Mouse (Mus musculus) lung, embryonic 14.5 days (tissue): ENCODE measurements around the gene Nrg4. TPM values are rescaled to one million over a fixed set of nuclear protein-coding genes. Genes with fewer than 3 reads are reported as not detected.
"Not testable (repeated sequence)": the region's sequence is repeated elsewhere in the genome, so short reads cannot be mapped to it uniquely, and the experiment has no call there.

Experiments
- ATAC-seq: fragments of 200-750 bp; cut with Nextera tagmentation; 2 replicates; pipeline ENCODE4 v1.8.0; 2017; ENCODE audit warnings: mild to moderate bottlenecking, moderate TSS enrichment, moderate library complexity; ENCODE audit not compliant: insufficient read depth
- DNase-seq: peaks from one replicate; pipeline ENCODE4 v3.0.0-alpha.2; 2015
- H3K27ac ChIP-seq: fragments of 300-500 bp; sonication (generic); 2 replicates; pipeline ENCODE4 v1.5.1; 2014; ENCODE audit warnings: low read depth, mild to moderate bottlenecking, moderate library complexity
- H3K27me3 ChIP-seq: fragments of 300-500 bp; sonication (generic); 2 replicates; pipeline ENCODE4 v1.6.1; 2014; ENCODE audit warnings: low read length, control low read depth; ENCODE audit not compliant: insufficient read depth
- H3K36me3 ChIP-seq: fragments of 300-500 bp; sonication (generic); 2 replicates; pipeline ENCODE4 v1.6.1; 2014; ENCODE audit warnings: control low read depth; ENCODE audit not compliant: insufficient read depth
- H3K4me1 ChIP-seq: fragments of 300-500 bp; sonication (generic); 2 replicates; pipeline ENCODE4 v1.6.1; 2014; ENCODE audit warnings: antibody characterized with exemption, control low read depth; ENCODE audit not compliant: insufficient read depth
- H3K4me2 ChIP-seq: fragments of 300-500 bp; sonication (generic); 2 replicates; pipeline ENCODE4 v1.6.1; 2014; ENCODE audit warnings: mild to moderate bottlenecking
- H3K4me3 ChIP-seq: fragments of 300-500 bp; sonication (generic); 2 replicates; pipeline ENCODE4 v1.5.1; 2014; ENCODE audit warnings: low read depth, low read length
- H3K9ac ChIP-seq: fragments of 300-500 bp; sonication (generic); 2 replicates; pipeline ENCODE4 v1.6.1; 2014
- H3K9me3 ChIP-seq: fragments of 300-500 bp; sonication (generic); 2 replicates; pipeline ENCODE4 v1.6.1; 2016; ENCODE audit warnings: low read depth, low read length, control low read depth
- CTCF ChIP-seq: IDR thresholded peaks from 2 replicates; pipeline ENCODE4 v1.5.1; 2016; ENCODE audit warnings: antibody characterized with exemption, low read depth
- WGBS: fragments of 180-500 bp; shearing (Covaris S2); extraction: QIAGEN DNeasy Blood & Tissue Kit; methylation state at CpG from one replicate; pipeline ENCODE4 v1.1.7; 2014; 5-methylcytosine and 5-hydroxymethylcytosine counted together
- polyA plus RNA-seq: library from polyadenylated mRNA; unstranded; fragments of >200 nt; fragmentation: Nextera tagmentation; extraction: Ambion mirVana; gene quantifications from 2 replicates; pipeline ENCODE4 v1.2.1, GENCODE M21; 2014

Gene Nrg4
- polyA plus RNA-seq, 1 experiment from 2014 or later: 1.4 TPM

GRCm38 (mm10) chr9:55243280-55243679, 83.4 kb downstream of the Nrg4 start:
- H3K27me3 ChIP-seq: no peaks in the 10 kb centered on the region
- H3K36me3 ChIP-seq: no peaks in the 10 kb centered on the region
- no peaks in the 10 kb centered on the region for H3K9me3 ChIP-seq
- no peak for TF ChIP-seq CTCF
- no peak overlapping the region for H3K9ac ChIP-seq
- ATAC-seq: no peak
- no peak overlapping the region for H3K27ac ChIP-seq
- no peak overlapping the region for H3K4me3 ChIP-seq
- no peak for DNase-seq
- H3K4me1 ChIP-seq: no peaks in the 10 kb centered on the region
- no peak overlapping the region for H3K4me2 ChIP-seq
- WGBS: 61% methylated on average over 3 of the region's 3 CpGs

DNA sequence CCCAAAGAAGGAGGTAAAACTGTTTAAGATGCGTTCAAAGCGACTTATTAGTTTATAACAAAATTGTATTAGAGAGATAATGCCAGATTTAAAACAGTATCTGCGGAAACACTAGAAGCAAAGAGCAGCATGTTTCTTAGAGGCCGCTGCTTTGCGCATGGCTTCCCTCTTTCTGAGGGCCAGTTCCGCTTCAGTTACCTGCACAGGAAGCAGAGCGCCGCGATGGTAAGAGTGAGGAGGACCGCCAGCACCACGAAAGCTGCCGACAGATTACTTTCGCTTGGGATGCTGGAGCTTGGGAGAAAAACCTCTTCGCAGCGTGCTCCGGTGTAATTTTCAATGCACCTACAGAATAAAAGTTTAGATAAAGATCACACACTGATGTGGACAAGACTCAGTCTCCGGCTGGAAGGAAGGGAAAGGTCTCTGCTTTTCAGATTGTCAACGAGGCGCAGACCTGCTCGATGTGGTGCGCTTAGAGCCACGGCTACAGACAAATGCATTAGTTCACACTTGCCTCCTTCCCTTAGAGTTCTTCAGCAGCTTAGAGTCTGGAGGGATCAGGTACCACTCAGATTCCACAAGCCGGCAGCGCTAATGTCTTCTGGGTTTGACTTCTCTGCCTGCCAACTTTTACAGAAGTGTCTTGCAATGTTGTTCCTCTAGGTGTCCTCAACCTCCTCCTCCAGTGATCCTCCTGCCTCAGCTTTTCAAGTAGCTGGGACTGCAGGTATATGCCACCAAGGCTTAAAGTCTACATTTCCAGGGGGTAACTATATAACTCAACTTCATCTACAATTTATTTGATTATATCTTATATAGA, 84.6 kb downstream of the Nrg4 start:
- no peaks in the 10 kb centered on the region for H3K36me3 ChIP-seq
- H3K27me3 ChIP-seq: no peaks in the 10 kb centered on the region
- peak overlapping the region; percentile 16; the same call in 1 of the 2 replicates for H3K9ac ChIP-seq
- H3K27ac ChIP-seq: no peak overlapping the region
- 36% methylated on average over 24 of the region's 24 CpGs for WGBS
- DNase-seq: peak; percentile 21
- H3K4me3 ChIP-seq: peak overlapping the region; percentile 24
- peak overlapping the region; percentile 53 for H3K4me2 ChIP-seq
- H3K9me3 ChIP-seq: no peaks in the 10 kb centered on the region
- H3K4me1 ChIP-seq: no peaks in the 10 kb centered on the region
- no peak for ATAC-seq
- no peak; the same call in 1 of the 2 replicates for TF ChIP-seq CTCF

DNA sequence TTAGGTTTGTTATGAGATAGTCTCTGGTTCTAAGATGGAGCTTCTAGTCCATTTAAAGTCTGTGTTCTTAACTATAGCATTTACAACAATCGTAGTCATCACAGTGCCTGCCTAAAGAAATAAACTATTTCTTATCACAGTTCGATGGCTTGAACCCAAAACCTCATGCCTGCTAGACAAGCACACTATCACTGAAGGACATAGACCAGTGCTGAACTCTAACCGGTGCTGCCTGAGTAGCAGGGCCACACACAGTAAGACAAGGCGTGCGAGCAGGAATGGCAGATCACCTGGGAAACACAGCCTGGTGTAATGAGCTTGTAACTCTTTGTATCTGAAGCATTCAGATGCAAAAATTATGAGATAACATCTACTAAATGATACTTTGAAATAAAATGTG, 85.8 kb downstream of the Nrg4 start:
- H3K4me2 ChIP-seq: no peak overlapping the region
- ATAC-seq (no peak), DNase-seq (no peak)
- H3K9me3 ChIP-seq: no peaks in the 10 kb centered on the region
- no peaks in the 10 kb centered on the region for H3K27me3 ChIP-seq
- no peaks in the 10 kb centered on the region for H3K36me3 ChIP-seq
- H3K4me1 ChIP-seq: no peaks in the 10 kb centered on the region
- no peak overlapping the region for H3K27ac ChIP-seq
- 56% methylated on average over 5 of the region's 5 CpGs for WGBS
- H3K4me3 ChIP-seq: no peak overlapping the region
- H3K9ac ChIP-seq: no peak overlapping the region
- TF ChIP-seq CTCF: no peak

GRCm38 (mm10) chr9:55236235-55237165, 90.1 kb downstream of the Nrg4 start:
- DNase-seq: no peak
- no peaks in the 10 kb centered on the region for H3K36me3 ChIP-seq
- no peaks in the 10 kb centered on the region for H3K9me3 ChIP-seq
- TF ChIP-seq CTCF: no peak
- H3K4me2 ChIP-seq: no peak overlapping the region
- 62% methylated on average over 13 of the region's 13 CpGs for WGBS
- H3K27me3 ChIP-seq: no peaks in the 10 kb centered on the region
- no peak for ATAC-seq
- no peak overlapping the region for H3K9ac ChIP-seq
- H3K27ac ChIP-seq: no peak overlapping the region
- no peaks in the 10 kb centered on the region for H3K4me1 ChIP-seq
- no peak overlapping the region for H3K4me3 ChIP-seq

DNA sequence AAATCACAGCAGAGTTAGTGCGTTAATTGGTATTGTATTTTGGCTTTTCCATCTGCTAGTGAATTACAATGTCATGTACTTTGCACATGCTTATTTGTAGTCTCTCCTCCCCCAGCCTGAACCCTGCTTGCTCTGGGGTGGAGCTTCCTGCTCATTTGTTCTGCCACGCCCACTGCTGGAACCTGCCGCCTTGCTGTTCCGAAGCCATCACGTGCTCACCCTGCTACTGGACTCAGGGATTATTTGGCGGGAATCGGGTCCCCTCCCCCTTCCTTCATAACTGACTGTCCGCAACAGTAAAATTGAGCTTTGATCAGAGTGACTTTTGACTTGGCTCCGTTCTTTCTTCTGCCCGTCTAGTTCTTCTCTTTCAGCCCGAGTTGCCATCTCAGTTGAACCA, 93.6 kb downstream of the Nrg4 start:
- not testable (repeated sequence) for DNase-seq, H3K9me3 ChIP-seq, H3K36me3 ChIP-seq, H3K9ac ChIP-seq, H3K4me3 ChIP-seq, ATAC-seq, H3K4me1 ChIP-seq, H3K27ac ChIP-seq, H3K4me2 ChIP-seq, H3K27me3 ChIP-seq
- 53% methylated on average over 11 of the region's 11 CpGs for WGBS

- TF ChIP-seq CTCF: no peak
- H3K36me3 ChIP-seq: no peaks in the 10 kb centered on the region
- no peak for ATAC-seq
- no peaks in the 10 kb centered on the region for H3K27me3 ChIP-seq
- H3K9me3 ChIP-seq: no peaks in the 10 kb centered on the region
- WGBS: 78% methylated on average over 7 of the region's 7 CpGs
- H3K9ac ChIP-seq: no peak overlapping the region
- H3K4me2 ChIP-seq: no peak overlapping the region
- H3K27ac ChIP-seq: no peak overlapping the region
- no peaks in the 10 kb centered on the region for H3K4me1 ChIP-seq
- DNase-seq: no peak
- H3K4me3 ChIP-seq: no peak overlapping the region
These were observed 94.1 kb downstream of the Nrg4 start for GRCm38 (mm10) chr9:55232586-55232985.

GRCm38 (mm10) chr9:55232110-55232509, 94.5 kb downstream of the Nrg4 start:
- H3K9me3 ChIP-seq: no peaks in the 10 kb centered on the region
- no peak for DNase-seq
- no peak overlapping the region for H3K4me3 ChIP-seq
- 87% methylated on average over 5 of the region's 5 CpGs for WGBS
- no peak for TF ChIP-seq CTCF
- H3K27me3 ChIP-seq: no peaks in the 10 kb centered on the region
- no peaks in the 10 kb centered on the region for H3K36me3 ChIP-seq
- no peak overlapping the region for H3K9ac ChIP-seq
- H3K27ac ChIP-seq: no peak overlapping the region
- no peaks in the 10 kb centered on the region for H3K4me1 ChIP-seq
- ATAC-seq: no peak
- H3K4me2 ChIP-seq: no peak overlapping the region
